Mouse (Mus musculus): ENCODE measurements around the gene Map3k20. TPM values are rescaled to one million over a fixed set of nuclear protein-coding genes. Genes with fewer than 3 reads are reported as not detected.

The Map3k20 gene
- polyA plus RNA-seq, 1 experiment: 8.5 TPM

DNA sequence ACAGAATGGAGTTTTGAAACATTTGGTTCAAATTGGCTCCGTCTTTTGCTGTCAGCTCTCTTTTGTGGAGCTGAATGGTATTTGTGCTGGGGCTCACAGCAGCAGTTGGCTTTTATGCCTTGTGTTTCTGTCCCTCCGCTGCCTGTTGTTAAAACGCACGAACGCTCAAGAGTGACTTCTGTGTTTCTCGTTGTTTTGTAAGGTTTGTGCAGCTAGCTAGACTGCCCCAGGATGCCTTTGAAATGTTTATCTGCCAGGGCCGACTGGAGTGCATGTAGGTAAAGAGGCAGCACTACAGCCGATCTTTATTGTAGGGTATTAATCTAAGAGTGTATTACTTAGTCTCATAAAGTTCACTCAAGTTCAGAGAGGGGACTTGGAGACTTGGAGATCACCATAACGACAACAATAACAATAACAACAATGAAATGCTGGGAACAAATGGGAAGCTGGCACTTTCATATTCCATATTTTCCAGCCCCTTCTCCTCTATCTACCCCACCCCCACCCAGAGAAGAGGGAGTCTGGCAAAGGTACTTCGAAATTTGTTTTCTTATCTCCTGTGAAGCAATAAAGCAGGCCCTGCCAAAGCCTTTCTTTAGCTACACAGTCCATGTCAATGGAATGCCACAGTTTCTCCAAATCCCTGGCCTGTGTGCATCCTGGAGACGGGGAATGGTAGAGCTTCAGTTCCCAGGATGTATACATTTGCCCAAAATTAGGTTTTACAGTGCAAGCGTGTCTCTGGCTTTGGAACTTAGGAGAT, 42.3 kb upstream of the Map3k20 start:
- Histone ChIP-seq H3K4me3 (replicated peaks; ENCODE audit: control insufficient read depth, low read depth, low read length) (no peak overlapping the region), H3K27ac (ENCODE audit: control insufficient read depth, insufficient read depth, low read depth, low read length, poor library complexity) (no peak overlapping the region), H3K4me1 (ENCODE audit: control insufficient read depth, insufficient read depth, low read length) (no peaks in the 10 kb centered on the region; the same call in none of the 2 replicates)
- 81% methylated on average over 12 of the region's 12 CpGs for WGBS
- no peak for TF ChIP-seq POLR2A (IDR thresholded peaks at IDR 0.05; ENCODE audit: borderline replicate concordance, control insufficient read depth, low read depth, low read length)
- TF ChIP-seq CTCF (IDR thresholded peaks at IDR 0.05; ENCODE audit: control insufficient read depth, insufficient read depth, low read length): no peak

DNA sequence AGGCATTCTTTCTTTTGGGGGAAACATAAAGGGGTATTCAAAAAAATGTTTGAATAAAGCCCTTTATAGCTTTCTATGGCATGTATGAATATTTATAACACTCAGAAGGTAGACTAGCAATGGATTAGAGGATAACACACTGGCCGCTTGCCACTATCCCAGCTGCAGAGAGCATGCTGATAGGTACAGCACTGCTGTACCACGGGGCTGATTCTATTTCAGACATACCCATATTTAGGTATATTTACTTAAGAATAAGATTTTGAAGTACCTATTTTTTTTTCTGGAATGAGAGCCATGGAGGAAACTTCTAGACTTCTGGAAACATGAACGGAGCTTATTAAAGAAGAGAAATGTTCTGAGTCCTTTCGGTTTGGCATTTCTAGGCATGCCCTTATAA, 39.8 kb upstream of the Map3k20 start:
- 86% methylated on average over 4 of the region's 4 CpGs for WGBS
- Histone ChIP-seq H3K4me1 (ENCODE audit: control insufficient read depth, insufficient read depth, low read length) (no peaks in the 10 kb centered on the region; the same call in none of the 2 replicates), H3K27ac (ENCODE audit: control insufficient read depth, insufficient read depth, low read depth, low read length, poor library complexity) (no peak overlapping the region), H3K4me3 (replicated peaks; ENCODE audit: control insufficient read depth, low read depth, low read length) (no peak overlapping the region)
- TF ChIP-seq POLR2A (IDR thresholded peaks at IDR 0.05; ENCODE audit: borderline replicate concordance, control insufficient read depth, low read depth, low read length) (no peak), CTCF (IDR thresholded peaks at IDR 0.05; ENCODE audit: control insufficient read depth, insufficient read depth, low read length) (no peak)

DNA sequence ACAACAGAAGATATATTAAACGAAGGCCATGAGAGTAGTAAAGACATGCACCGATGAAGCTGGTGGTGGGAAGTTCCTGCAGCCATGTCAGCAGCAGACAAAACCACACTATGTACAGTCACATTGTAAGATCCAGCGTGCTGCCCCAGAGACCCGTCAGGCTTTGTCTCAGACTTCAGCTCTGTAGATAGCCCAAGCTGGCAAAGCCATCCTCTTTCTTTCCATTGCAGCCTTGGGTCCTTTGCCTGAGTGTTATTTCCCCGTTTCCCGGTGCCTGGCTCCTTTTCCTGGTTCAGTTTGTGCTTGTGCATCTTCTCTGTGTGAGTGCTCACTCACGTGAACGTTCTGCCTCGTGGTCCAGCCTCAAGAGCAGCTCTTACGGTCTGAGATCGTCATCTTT, 39.1 kb upstream of the Map3k20 start:
- no peak overlapping the region for H3K27ac ChIP-seq (ENCODE audit: control insufficient read depth, insufficient read depth, low read depth, low read length, poor library complexity)
- no peak overlapping the region for H3K4me3 ChIP-seq (replicated peaks; ENCODE audit: control insufficient read depth, low read depth, low read length)
- H3K4me1 ChIP-seq (ENCODE audit: control insufficient read depth, insufficient read depth, low read length): no peaks in the 10 kb centered on the region; the same call in 1 of the 2 replicates
- no peak for TF ChIP-seq CTCF (IDR thresholded peaks at IDR 0.05; ENCODE audit: control insufficient read depth, insufficient read depth, low read length)
- TF ChIP-seq POLR2A (IDR thresholded peaks at IDR 0.05; ENCODE audit: borderline replicate concordance, control insufficient read depth, low read depth, low read length): no peak
- 81% methylated on average over 11 of the region's 11 CpGs for WGBS

DNA sequence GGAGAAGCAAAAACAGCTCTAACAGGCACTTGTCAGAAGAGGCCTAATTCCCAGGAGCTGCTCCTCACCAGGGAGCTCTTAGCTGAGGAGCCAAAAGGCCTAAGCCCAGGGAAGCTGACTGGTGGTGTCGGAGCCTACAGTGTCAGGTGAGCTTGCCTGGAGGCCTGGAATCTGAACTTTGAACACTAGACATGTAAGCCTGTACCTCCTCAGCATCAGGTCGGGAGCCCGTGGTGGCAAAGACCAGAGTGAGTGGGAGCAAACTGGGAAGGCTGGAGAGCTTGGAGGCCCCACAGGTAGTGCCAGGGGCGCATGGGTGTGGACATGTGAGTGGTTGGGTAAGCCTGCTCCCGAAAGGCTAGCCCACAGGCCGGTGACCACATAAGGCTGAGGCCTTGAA, 37.6 kb upstream of the Map3k20 start:
- TF ChIP-seq POLR2A (IDR thresholded peaks at IDR 0.05; ENCODE audit: borderline replicate concordance, control insufficient read depth, low read depth, low read length) (no peak), CTCF (IDR thresholded peaks at IDR 0.05; ENCODE audit: control insufficient read depth, insufficient read depth, low read length) (no peak)
- H3K4me1 ChIP-seq (ENCODE audit: control insufficient read depth, insufficient read depth, low read length): no peaks in the 10 kb centered on the region; the same call in 1 of the 2 replicates
- H3K4me3 ChIP-seq (replicated peaks; ENCODE audit: control insufficient read depth, low read depth, low read length): no peak overlapping the region
- WGBS: 81% methylated on average over 6 of the region's 6 CpGs
- H3K27ac ChIP-seq (ENCODE audit: control insufficient read depth, insufficient read depth, low read depth, low read length, poor library complexity): no peak overlapping the region

DNA sequence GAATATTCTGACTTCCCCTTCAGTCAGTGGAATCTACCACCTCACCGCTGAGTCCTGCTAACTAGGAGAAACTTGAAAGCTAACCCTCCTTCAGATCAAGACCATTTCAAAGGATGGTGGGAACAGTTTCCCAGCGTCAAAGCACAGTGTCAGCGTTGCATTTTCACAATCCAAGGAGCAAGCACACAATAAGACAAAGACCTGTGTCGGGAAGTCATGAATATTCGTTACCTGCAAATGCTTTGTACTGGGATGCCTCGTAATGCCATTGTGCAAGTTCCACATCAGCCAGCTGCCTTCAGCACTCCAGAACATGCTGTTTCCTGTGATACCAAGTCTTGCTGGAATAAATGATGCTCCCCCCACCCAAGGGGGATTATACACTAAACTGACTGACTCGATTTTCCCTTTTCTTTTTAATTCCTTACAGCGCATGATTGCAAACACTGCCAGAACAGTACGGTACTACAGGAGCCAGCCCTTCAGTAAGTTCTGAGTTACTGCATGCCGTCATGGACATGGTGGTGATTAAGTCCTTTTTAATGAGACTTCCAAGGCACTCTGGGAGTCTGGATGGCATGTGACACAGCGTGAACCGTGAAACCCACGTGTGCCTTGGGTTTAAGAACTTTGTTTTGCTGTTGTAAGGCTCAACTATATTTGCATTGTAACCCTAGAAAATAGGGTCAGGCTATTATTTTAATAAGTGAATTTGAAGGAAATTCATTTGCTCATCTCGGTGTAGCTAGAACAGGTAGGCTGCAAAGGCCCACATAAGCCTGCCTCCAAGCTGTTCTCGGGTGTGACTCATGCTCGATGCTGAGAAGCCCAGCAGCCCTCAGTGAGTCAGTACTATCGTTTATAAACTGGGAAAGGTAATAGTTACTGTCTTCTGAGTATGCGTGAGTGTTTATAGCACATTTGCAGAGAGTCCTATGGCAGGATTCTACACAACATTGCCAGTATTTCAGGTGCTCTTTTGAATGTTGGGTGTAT, 32.6 kb upstream of the Map3k20 start:
- H3K4me3 ChIP-seq (replicated peaks; ENCODE audit: control insufficient read depth, low read depth, low read length): no peak overlapping the region
- H3K4me1 ChIP-seq (ENCODE audit: control insufficient read depth, insufficient read depth, low read length): no peaks in the 10 kb centered on the region
- TF ChIP-seq CTCF (IDR thresholded peaks at IDR 0.05; ENCODE audit: control insufficient read depth, insufficient read depth, low read length) (no peak), POLR2A (IDR thresholded peaks at IDR 0.05; ENCODE audit: borderline replicate concordance, control insufficient read depth, low read depth, low read length) (no peak)
- no peak overlapping the region for H3K27ac ChIP-seq (ENCODE audit: control insufficient read depth, insufficient read depth, low read depth, low read length, poor library complexity)
- WGBS: 77% methylated on average over 18 of the region's 18 CpGs

DNA sequence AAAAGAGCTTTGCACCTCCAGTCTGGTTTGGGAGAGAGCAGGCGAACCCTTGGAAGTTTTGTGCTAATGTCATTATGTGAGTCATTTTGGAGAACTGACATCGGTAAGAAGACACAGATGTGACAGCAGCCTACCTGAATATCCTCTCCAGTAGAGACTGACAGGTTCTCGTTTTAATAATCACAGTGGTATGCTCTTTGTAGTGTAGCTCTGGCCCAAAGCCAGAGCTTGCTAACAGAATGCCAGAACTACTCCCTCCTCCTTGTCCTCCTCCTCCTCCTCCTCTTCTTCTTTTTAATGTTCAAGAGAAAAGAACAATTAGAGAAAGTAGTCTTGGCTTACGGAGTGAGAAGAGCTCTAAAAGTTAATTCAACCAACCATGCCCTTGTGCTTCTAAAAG, 31.6 kb upstream of the Map3k20 start:
- no peak for TF ChIP-seq CTCF (IDR thresholded peaks at IDR 0.05; ENCODE audit: control insufficient read depth, insufficient read depth, low read length)
- no peak for TF ChIP-seq POLR2A (IDR thresholded peaks at IDR 0.05; ENCODE audit: borderline replicate concordance, control insufficient read depth, low read depth, low read length)
- Histone ChIP-seq H3K4me1 (ENCODE audit: control insufficient read depth, insufficient read depth, low read length) (no peaks in the 10 kb centered on the region), H3K27ac (ENCODE audit: control insufficient read depth, insufficient read depth, low read depth, low read length, poor library complexity) (no peak overlapping the region), H3K4me3 (replicated peaks; ENCODE audit: control insufficient read depth, low read depth, low read length) (no peak overlapping the region)
- 70% methylated on average over 4 of the region's 4 CpGs for WGBS

DNA sequence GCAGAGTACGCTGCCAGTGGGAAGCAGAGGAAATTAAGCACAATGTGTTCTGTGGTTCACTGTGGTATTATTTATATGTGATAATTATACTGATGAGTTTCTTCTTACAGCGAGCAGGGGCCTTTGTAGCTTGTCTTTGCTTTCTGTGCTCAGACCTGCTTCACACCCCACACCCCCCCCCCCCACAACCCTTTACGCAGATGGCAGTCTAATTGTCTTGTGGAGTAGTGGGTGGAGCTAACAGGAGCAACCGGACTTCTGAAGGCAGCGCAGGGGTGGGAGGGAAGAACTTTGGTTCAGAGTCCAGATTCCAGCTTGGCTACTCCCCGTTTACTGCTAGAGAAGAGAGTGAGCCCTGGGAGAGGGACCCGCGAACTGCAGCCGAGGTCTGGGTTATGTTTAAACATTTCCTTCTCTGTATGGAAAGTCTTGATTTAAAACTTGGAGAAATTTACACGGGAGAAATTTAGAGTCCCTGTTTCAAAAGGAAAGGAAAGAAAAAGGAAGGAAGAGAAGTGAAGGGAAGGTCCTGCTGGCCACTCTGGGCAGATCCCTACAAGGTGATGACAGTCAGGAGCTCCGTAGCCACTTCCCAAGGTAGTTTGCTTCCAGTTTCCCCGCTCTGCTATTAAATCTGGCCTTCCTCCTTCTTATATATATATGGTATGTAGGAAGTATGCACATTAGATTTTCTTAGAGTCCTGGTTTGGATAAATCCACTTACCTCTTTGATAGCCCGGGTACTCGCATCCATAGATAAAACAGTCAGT, 30.4 kb upstream of the Map3k20 start:
- TF ChIP-seq POLR2A (IDR thresholded peaks at IDR 0.05; ENCODE audit: borderline replicate concordance, control insufficient read depth, low read depth, low read length): no peak
- no peak for TF ChIP-seq CTCF (IDR thresholded peaks at IDR 0.05; ENCODE audit: control insufficient read depth, insufficient read depth, low read length)
- Histone ChIP-seq H3K4me1 (ENCODE audit: control insufficient read depth, insufficient read depth, low read length) (no peaks in the 10 kb centered on the region), H3K27ac (ENCODE audit: control insufficient read depth, insufficient read depth, low read depth, low read length, poor library complexity) (no peak overlapping the region), H3K4me3 (replicated peaks; ENCODE audit: control insufficient read depth, low read depth, low read length) (no peak overlapping the region)
- WGBS: 60% methylated on average over 14 of the region's 14 CpGs

All from bone marrow, adult 2 months (tissue).